Mouse (Mus musculus): ENCODE measurements at regions not wholly inside any gene's neighbourhood (a gene's known extent, or its start where the extent isn't known, plus 50 kb on each side); places are given as distances from the start of the nearest gene placed in this dataset.

GRCm38 (mm10) chr13:37569051-37569450 lies 209.1 kb upstream of the Rreb1 start:
- in situ Hi-C loops (cut with MboI, MseI), result no loop called here

GRCm38 (mm10) chr13:37569486-37569885 lies 208.7 kb upstream of the Rreb1 start:
- in situ Hi-C loops (cut with MboI, MseI), result no loop called here

GRCm38 (mm10) chr13:37572983-37573382 lies 205.2 kb upstream of the Rreb1 start:
- in situ Hi-C loops (cut with MboI, MseI), result no loop called here

- in situ Hi-C loops (cut with MboI, MseI), result no loop called here
These were observed 199.0 kb upstream of the Rreb1 start for GRCm38 (mm10) chr13:37579231-37579630.

- in situ Hi-C loops (cut with MboI, MseI), result no loop called here
These were observed 198.4 kb upstream of the Rreb1 start for GRCm38 (mm10) chr13:37579775-37580174.

- in situ Hi-C loops (cut with MboI, MseI), result no loop called here
These were observed 197.4 kb upstream of the Rreb1 start for GRCm38 (mm10) chr13:37580806-37581205.

- in situ Hi-C loops (cut with MboI, MseI), result no loop called here
These were observed 196.8 kb upstream of the Rreb1 start for GRCm38 (mm10) chr13:37581374-37581773.

- in situ Hi-C loops (cut with MboI, MseI), result no loop called here
These were observed 192.7 kb upstream of the Rreb1 start for GRCm38 (mm10) chr13:37585476-37585875.

GRCm38 (mm10) chr13:37586511-37586910 lies 191.7 kb upstream of the Rreb1 start:
- in situ Hi-C loops (cut with MboI, MseI), result no loop called here

GRCm38 (mm10) chr13:37587911-37588310 lies 190.3 kb upstream of the Rreb1 start:
- in situ Hi-C loops (cut with MboI, MseI), result no loop called here

GRCm38 (mm10) chr13:37588528-37589176 lies 189.5 kb upstream of the Rreb1 start:
- in situ Hi-C loops (cut with MboI, MseI), result no loop called here

GRCm38 (mm10) chr13:37592149-37592548 lies 186.1 kb upstream of the Rreb1 start:
- in situ Hi-C loops (cut with MboI, MseI), result no loop called here

GRCm38 (mm10) chr13:37595196-37595595 lies 183.0 kb upstream of the Rreb1 start:
- in situ Hi-C loops (cut with MboI, MseI), result no loop called here

- in situ Hi-C loops (cut with MboI, MseI), result no loop called here
These were observed 180.6 kb upstream of the Rreb1 start for GRCm38 (mm10) chr13:37597575-37597974.

- in situ Hi-C loops (cut with MboI, MseI), result no loop called here
These were observed 179.9 kb upstream of the Rreb1 start for GRCm38 (mm10) chr13:37598165-37598775.

- in situ Hi-C loops (cut with MboI, MseI), result no loop called here
These were observed 178.5 kb upstream of the Rreb1 start for GRCm38 (mm10) chr13:37599679-37600078.

GRCm38 (mm10) chr13:37600172-37600571 lies 178.0 kb upstream of the Rreb1 start:
- in situ Hi-C loops (cut with MboI, MseI), result no loop called here

- in situ Hi-C loops (cut with MboI, MseI), result no loop called here
These were observed 177.1 kb upstream of the Rreb1 start for GRCm38 (mm10) chr13:37601068-37601467.

GRCm38 (mm10) chr13:37602256-37602655 lies 175.9 kb upstream of the Rreb1 start:
- in situ Hi-C loops (cut with MboI, MseI), result no loop called here

GRCm38 (mm10) chr13:37603226-37603994 lies 174.8 kb upstream of the Rreb1 start:
- in situ Hi-C loops (cut with MboI, MseI), result no loop called here

- in situ Hi-C loops (cut with MboI, MseI), result no loop called here
These were observed 171.9 kb upstream of the Rreb1 start for GRCm38 (mm10) chr13:37606250-37606649.

- in situ Hi-C loops (cut with MboI, MseI), result no loop called here
These were observed 169.1 kb upstream of the Rreb1 start for GRCm38 (mm10) chr13:37609085-37609484.

GRCm38 (mm10) chr13:37611387-37611786 lies 166.8 kb upstream of the Rreb1 start:
- in situ Hi-C loops (cut with MboI, MseI), result loop anchor here (10.0 kb wide), 1 partner anchor 167 kb away; no protein-coding TSS in a partner anchor

All from T-helper 2 cell (primary cell).